Mouse (Mus musculus): Measurements from ENCODE around the gene S100pbp. TPM values are rescaled to one million over a fixed set of nuclear protein-coding genes. Genes with fewer than 3 reads are reported as not detected.

Gene S100pbp
- total RNA-seq (2021) = 10 to 100 TPM; 23.1 to 23.6 TPM
- long read RNA-seq, experiment 1, partial matches to known transcripts = 0 of 2 reads
- long read RNA-seq, experiment 1, other reads (novel, unspliced or antisense) = 2 of 2 reads
- long read RNA-seq, experiment 2, partial matches to known transcripts = 0 of 2 reads
- long read RNA-seq, experiment 2, other reads (novel, unspliced or antisense) = 2 of 2 reads

DNA sequence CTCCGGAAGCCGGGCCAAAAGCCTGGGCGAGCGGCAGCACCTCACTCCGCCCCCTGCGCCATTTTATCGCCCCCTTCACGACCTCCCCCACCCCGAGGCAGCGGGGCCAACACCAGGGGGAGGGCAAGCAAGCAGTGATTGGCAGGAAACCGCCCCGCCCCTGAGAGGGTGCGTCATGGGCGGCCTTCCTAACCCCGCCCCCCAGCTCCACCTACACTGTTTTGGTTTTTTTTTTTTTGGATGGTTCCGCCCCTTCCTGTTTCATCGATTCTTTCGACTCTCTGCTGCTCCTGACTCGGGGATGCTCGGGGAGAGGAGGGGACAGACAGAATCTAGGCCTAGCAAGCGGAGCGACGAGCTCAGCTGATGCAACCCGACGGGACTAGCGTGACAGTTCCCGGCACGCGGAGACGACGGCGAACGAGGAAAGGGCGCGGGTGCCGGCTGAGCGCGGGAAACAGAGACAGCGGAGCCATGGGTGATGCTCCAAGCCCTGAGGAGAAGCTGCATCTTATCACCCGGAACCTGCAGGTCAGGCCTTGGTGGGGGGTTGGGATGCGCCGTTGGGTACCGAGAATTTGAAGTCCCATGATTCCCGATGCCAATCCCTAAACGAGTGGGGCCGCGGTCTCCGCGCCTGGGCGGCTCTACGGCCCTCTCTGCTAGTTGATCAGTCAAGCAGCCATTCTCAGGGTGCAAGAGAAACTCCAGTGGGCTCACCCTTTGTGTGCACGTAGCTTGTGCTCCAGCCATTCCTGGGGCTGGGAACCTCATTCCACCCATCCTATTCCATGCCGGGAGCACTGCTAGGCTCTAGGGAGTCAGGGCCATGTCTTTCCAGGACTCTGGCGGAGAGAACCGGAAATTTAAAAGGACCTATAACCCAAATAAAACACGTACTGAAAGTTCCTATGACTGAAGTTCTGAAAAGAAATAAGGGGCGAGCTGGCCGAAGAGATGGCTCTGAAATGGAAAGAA lies at the start of gene S100pbp, which contains the start of gene Yars:
TSS of gene S100pbp (minus strand) at position 186 of the 978 bp plus-strand sequence.
TSS of gene Yars (plus strand) at position 219 of the 978 bp plus-strand sequence.
- peak; percentile 97 to 99 for DNase-seq

DNA sequence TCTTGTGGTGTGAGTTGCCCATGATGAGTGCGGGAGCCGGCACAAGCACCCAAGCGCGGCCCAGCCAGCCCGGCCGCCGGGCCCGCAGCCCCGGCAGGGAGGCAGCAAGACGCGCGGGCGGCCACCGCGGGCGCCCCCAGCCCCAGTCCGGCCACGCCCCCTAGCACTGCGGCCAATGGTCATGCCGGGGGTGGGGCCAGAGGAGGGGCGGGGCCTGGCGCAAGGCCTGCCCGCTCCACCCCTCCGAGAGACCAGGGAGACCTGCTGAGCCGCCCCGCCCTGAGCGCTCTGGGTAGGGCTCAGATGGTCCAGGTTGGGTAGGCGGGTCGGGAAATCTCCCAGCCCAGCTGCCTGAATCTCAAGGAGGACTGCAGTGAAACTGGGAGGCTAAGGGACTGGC lies 49.5 kb upstream of the S100pbp start:
- peak; percentile 79 to 82 for DNase-seq

DNA sequence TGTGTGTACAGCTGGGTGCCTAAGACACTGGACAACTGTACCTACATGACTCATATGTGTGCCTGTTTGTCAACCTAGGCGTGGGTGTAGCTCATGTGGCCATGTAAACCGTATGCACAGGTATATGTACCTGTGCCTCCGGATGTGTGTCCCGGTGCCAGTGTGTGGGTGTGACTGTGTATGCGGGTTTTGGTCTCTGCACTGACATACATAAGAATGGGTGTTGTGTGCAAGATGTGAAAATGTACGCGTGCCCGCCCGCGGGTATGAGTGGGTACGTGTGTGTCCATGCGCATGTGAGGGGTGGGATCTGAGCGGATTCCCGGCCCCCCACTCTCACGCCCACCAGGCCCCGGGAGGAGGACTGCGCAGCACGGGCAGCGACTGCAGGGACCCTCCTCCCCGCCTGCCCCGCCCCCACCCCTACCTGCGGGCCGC lies 49.1 kb upstream of the S100pbp start:
- DNase-seq = no peak

DNA sequence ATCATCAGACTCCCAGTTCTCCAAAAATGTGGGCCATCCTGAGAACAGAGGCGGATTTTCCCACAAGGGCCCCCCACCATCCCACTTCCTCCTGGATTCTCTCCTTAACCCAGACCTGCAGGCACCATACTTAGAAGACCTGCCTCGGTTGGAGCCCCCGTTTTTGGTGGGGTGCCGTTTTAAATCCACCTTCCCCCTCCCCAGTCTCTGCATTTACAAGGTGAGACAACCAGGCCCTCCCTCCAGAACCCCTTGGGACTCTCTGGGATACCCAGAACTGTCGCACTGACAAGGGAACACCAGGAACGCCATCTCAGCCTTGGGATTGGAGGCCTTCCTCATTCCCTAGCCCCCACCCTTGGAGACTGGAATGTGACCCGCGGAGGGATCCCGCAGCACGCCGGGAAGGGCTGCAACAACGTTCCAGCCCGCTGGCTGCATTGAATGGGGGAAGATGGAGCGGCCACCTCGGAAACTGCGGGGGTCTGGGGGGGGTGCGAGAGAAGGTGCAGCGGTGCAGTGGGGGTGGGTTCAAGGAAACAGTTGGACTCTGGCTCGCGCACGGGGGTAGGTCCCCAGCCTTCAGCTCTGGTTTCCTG lies 48.4 kb upstream of the S100pbp start:
- peak in 1 of 2 experiments; percentile 45 for DNase-seq

DNA sequence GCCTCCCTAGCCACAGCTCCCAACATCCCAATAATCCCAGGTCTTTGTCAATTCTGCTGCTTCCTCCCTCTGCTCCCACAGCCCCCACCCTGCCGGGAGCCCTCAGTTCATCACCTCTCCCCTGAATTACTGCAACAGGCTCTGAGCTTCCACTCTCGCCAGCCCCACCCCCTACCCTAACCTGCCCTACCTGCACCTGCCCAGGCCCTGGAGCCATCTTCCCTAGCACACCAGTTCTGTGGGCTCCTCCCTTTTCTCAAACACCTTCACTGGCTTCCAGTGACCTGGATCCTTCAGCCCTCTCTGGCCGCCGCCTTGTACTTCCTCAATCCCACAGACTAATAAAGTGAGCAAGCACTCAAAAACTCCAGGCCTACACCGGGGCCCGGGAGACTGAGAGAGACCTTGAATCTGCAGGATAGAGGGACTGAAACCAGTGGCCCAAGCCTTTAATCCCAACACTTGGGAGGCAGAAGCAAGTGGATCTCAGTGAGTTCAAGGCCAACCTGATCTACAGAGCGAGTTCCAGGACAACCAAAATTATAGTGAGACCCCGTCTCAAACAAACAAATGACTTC lies 46.8 kb upstream of the S100pbp start:
- no peak for DNase-seq

DNA sequence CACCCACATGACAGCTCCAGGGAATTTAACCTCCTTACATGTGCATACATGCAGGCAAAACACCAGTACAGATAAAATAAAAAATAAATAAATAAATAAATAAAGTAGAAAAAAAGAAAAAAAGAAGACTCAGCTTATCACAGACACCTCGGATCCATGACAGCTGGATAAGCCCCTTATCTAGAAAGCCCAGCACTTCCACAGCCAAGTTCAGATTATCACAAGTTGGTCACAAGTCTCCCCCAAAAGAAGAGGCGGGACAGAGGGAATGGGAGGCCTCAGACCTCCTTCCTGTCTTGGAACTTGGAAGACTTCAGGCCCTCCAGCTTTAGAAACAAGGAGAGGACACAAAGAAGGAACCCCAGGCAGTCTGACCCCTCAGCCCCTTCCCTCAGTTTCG lies 45.6 kb upstream of the S100pbp start:
- no peak for DNase-seq

DNA sequence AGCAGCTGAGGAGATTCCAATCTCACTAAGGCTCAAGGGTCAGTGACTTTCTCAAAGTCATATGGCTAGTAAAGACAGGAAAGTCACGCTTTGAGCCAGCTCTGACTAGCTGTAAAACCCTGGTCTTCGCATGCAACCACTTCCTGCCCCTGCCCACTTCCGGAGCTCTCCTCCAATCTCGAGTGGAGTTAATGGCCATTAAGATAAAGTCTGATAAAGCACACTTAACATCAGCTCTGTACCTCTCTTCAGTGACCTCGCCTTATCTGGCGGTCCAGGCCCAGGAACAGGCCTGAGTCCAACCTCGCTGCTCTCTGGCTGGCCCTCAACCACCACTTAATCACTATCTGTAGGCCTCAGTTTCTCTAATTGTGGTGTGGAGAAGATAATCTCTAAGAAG lies 45.0 kb upstream of the S100pbp start:
- no peak for DNase-seq

DNA sequence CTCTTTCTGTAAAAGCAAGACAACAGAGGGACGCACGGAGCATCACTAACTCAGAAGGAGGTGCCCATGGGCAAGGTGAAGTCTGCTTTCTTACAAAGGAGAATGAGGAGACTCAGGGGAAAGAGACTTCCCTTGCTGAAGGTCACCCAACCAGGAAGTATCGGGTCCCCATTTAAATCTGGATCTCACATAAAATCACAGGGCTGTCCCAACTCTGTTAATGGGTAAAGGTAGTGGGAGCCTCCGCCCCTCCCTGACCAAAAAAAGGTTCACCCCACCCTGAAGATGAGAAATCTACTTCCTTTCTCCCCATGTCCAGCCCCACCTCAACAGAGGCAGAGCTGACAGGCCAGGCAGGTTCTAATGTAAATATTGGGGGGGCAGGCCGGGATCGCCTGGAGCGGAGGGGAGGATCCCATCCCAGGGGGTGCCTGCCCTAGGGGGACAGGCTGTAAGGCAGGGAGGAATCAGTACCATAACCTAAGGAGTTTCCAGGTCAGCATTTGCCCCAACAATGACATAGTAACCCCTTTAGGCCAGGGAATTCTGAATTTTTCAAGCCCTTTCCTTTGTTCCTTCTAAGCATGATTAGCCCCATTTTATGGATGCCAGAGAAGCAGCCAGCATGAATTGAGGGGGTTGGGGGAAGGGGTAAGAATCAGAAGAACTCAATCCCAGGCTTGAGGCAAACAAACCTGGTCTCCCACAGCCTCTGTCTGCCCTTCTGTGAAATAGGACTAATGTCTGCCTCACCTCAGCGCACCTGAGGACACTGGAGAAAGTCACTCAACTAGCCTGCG lies 43.2 kb upstream of the S100pbp start:
- no peak for DNase-seq

DNA sequence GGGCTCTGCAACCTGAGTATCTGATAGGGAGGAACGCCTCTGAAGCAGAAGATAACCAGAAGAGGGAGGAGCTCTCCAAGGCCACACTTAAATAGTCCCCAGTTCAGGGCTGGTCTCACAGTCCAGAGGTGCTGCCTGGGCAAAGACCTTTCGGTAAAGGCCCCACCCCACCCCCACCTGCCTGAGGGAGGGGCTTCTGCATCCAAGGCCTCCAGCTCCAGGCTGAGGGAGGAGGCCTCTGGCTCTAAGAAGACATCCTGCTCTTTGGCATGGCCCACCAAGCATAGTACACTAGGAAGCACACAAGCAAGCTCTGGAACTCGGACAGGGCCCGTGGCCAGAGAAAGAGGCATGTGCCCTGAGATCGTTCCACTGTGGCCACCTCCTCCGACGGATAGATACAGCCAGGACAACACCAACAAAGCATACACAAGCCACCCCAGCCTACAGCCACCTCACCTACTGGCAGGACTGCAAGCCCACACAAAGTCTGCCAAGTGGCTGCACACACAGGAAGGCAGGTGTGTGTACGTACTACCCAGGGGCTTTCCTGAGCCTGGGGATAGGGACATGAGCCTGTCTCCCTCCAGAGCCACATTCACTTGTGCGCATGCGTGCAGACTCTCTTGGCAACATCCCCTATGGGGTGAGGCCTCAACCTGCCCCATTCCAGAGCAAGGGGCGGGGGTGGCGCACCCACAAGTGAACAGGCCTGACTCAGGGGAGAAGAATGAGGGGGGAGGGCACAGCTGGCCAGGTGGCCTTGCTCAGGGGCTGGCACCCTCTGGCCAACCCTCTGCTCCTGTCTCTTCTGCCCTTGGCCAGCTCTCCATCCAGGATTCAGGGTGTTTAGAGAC lies 42.3 kb upstream of the S100pbp start:
- peak; percentile 59 to 76 for DNase-seq

DNA sequence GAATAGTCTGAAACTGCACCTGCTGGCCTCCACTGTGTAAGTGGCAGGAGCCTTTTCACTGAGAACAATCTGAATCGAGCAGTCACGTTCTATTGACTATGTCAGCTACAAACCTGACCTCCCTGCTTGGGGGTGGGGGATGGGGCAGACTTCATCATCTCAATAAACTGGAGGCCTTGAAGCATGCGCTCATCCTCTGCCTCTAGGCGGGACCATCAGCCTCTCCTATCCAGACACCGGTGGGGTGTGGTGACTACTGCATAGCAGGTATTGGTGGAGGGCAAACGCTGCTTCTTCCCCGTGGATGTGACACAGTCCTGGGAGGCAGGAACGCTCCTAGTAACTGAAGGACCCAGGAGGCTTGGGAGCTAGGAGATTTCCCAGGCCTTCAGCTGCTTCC lies 41.4 kb upstream of the S100pbp start:
- DNase-seq = no peak

DNA sequence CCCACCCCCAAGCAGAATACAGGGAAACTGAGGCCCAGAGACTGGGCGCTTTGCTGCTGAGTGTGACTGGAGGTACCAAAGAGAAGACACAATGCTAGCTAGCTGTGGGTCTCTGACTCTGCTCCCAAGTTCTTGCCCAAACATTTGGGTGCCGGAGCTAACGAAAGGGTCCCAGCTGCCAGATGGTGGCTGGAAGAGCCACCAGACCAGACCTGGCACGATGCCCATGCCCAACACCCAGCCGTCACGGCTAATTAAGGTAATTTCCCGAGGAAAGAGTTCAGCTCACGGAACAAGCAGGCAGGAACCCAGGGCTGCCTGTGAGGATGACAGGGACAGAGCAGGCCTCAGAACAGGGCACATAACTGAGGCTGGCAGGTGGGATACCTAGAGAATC lies 38.5 kb upstream of the S100pbp start:
- DNase-seq = no peak

DNA sequence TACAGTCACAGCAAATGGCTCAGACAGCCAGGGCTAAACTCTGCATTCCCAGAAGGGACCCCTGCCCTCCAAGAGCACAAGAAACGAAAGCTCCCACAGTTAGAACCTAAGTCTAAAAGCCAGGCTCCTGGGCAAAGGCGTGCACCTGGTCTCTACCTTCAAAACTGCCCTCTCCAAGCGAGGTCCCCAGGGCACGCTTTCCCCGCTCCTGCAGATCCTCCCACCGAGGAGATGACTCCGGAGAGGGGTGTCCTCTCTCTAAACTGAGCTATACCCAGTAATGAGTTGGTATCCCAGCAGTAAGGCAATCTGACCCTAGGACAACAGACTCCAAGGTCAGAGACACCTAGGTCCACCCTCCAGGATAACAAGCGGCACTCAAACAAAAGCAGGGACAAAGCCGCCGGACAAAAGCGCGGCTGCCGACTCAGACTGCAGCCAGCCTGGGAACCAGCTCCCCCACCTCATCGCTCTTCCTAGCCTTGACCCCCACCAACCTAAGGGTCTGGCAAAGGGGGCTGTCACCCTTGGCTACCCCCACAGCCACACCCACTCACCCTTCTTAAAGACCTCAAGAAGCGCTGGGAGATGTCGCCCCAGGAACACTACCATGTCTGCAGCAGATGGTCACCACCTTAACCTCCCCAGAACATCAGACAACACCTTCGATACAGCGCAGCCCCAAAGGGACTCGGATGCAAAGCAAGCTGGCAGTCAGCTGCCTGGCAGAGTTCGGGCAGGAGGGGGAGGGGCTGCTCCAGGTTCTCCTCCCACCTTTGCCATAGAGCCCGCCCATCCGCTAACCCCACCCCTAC lies 37.9 kb upstream of the S100pbp start:
- DNase-seq = no peak

DNA sequence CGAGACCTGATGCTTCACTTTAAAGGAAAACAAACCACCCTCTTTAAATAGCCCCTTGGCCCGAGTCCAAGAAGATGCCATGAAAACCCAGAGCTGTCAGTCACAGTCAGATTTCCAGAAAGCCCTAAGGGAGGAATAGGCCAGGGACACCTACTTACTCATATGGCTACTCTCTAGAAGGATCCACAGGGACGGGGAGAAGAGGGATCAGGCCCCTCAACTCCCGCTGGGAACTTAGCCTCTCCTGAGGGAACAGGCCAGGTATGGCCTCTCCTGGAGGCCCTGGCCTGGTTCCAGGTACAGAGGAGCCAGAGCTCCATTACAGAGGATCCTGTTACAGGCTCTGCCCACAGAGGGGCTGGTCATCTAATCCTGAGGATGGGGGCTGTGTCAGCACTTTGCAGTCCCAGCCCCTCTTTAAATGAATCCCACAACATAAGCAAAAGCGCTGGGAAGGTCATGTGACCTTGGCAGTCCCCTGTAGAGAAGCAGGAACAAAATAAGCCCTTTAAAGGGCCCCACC lies 37.0 kb upstream of the S100pbp start:
- no peak for DNase-seq

DNA sequence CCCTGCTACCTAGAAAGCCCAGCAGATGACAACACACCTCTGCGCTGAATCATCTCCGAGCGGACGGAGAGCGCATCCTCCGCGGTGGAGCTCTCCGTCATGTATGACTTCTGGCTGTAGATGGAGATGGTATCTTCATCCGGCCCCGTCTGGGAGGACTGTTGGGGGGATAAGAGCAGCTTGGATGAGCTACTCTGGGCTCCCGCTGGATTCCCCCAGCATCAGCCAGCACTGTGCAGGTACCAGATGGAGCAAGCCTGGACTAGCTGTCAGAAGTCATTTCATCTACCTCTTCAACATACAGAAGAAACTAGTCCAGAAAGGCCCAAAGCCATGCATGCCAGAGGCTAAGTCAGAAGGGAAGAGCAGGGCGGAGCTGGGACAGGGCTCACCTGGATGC lies 35.8 kb upstream of the S100pbp start:
- no peak for DNase-seq

DNA sequence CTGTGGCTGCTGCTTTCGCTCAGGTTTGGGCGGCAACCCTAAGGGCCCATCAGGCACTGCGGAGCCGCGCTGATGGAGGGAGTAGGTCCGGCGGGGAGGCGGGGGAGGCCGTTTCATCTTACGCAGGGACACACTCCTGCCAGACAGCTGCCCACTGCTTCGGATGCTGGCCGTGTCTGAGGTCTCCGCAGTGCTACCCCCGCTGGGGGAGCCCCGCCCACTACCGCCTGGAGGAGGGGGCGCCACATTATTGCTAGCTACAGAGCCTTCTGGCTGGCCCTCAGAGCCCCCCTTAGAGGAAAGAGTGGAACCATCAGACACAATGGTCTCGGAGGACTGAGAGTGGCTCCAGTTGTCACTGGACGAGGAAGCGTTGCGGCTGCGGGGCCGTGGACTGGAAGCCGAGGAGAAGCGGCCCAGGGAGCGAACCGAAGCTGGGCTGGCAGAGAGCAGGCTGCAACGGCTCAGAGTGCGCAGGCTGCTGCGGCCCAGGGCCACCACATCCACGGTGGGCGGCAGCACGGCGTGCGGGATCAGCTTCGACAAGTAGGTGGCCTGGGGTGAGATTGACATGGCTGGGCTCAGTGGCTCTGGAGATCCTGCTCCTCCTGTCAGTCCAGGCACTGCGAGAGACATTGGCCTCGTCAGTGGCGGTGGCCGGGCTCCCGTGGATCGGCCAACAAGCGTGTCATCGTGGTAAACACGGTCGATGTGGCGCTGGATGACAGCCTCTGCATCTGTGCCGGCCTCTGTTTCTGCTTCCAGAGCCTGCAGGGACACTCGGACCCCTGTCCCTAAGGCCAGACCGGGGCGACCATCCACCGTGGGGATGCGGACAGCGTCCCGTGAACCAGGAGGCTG lies 34.1 kb upstream of the S100pbp start:
- DNase-seq = no peak

DNA sequence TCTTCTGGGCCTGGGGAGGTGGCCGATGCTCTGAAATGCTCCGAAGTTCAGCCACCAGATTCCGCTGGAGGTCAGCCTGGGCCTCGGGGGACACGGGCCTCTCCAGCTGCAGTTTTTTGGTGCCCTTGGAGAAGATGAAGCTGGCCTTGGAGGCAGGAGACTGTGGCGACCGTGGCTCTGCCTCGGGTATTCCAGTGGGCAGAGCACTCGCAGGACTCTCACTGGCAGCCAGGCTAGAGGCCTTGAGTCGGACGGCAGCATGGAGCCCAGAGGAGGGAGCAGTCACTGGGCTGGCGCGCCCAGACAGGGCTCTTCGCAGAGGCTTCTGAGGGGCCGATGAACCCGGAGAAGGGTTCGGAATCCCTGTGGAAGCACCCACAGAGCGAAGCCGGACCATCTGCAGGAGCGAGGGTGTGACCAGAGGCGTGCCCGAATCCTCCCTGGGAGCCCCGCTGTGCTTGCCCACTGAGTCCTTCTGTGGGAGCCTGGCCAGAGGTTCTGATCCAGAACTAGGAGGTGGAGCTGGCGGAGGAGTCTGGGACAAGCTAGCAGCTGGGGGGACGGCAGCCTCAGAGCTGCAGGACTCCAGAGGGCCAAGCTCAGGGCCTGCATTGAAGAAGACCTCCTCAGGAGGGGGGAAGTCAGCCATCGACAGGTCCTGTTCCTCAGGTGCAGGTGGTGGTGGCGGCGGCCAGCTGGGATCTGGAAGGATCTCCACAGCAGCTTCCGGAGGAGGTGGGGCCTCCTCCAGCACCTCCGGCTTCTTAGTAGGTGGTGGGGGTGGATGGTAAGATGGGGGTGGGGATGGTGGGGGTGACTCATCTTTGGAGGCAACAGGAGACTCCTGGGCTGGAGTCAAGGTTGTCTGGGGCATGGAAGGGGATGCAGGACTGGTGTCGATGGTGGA lies 32.7 kb upstream of the S100pbp start:
- peak; percentile 45 to 52 for DNase-seq

All from adrenal gland, postnatal 36 days (tissue).